Mouse (Mus musculus) erythroblast, embryonic 14.5 days (primary cell): Measurements from ENCODE around the gene Zfp318.

Experiments
- GATA1 ChIP-seq: IDR thresholded peaks from 2 replicates; pipeline ENCODE4 v1.6.1; 2012; ENCODE audit warnings: low read length, inconsistent platforms, mixed read lengths
- TAL1 ChIP-seq: IDR thresholded peaks from 3 replicates; pipeline ENCODE4 v1.6.1; 2012; ENCODE audit warnings: low read length, inconsistent platforms, mixed read lengths

DNA sequence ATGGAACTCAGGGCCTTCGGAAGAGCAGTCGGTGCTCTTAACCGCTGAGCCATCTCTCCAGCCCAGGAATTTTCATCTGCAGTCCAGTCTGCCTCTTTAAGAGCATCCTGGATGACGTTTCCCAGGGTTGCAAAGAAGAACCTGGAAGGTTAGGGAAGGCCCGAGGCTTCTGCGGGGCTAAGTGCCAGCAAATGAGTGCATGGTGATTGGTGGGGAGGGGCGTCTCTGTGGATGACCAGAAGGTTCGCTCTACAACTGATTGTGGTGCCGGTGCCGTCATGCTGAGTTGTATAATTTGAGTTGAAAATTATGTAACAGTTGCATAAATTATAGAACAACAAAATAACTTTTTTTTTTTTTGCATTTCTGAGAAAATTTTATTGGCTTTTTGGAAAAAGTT, 55.6 kb downstream of the Zfp318 start:
- TF ChIP-seq GATA1 = no peak
- TF ChIP-seq TAL1 = no peak
